Mouse (Mus musculus) erythroblast, adult 5-6 weeks (primary cell): ENCODE data around the gene Tlcd2. TPM values are rescaled to one million over a fixed set of nuclear protein-coding genes. Genes with fewer than 3 reads are reported as not detected.

Experiments
- ATAC-seq: replicated peaks from 2 replicates; pipeline ENCODE4 v1.8.0; 2016; ENCODE audit warnings: moderate number of reproducible peaks, mild to moderate bottlenecking, moderate TSS enrichment, inconsistent platforms; ENCODE audit not compliant: poor library complexity, low FRiP score, severe bottlenecking
- total RNA-seq, 2 experiments: library from RNA; stranded (forward) in 1 of 2; stranded (reverse) in 1 of 2; fragments of 150-400 nt in 1 of 2; fragments of 200-764, 138-1000 nt in 1 of 2; gene quantifications; 2 replicates each; pipeline versions ENCODE4 v1.2.3 to v1.2.4; 2015 to 2017; ENCODE audit warnings: low replicate concordance in 2 of 2

The Tlcd2 gene
- total RNA-seq, 2 experiments from 2014 or later = 3.7 to 5.5 TPM

- ATAC-seq = peak; percentile 88
Measured at GRCm38 (mm10) chr11:75510627-75510993, 49.1 kb downstream of the Tlcd2 start.

GRCm38 (mm10) chr11:75511213-75511612, 49.7 kb downstream of the Tlcd2 start:
- no peak for ATAC-seq

GRCm38 (mm10) chr11:75512301-75513018, 50.9 kb downstream of the Tlcd2 start:
- no peak for ATAC-seq

GRCm38 (mm10) chr11:75513336-75513735, 51.8 kb downstream of the Tlcd2 start, which contains the start of gene Scarf1:
Gene Scarf1, plus strand, starts transcription at chr11:75513540.
- ATAC-seq = no peak

GRCm38 (mm10) chr11:75515186-75515585, 53.7 kb downstream of the Tlcd2 start:
- no peak for ATAC-seq

GRCm38 (mm10) chr11:75519834-75520633, 58.5 kb downstream of the Tlcd2 start:
- ATAC-seq = no peak

Other genes with a start within 250 kb of the Tlcd2 start
- gene Rpa1, start 113.4 kb upstream of the Tlcd2 start, total RNA-seq (2015; ENCODE audit: low replicate concordance) = 7.5 and 15.7 TPM in 2 replicates
- gene Rpa1, start 113.4 kb upstream of the Tlcd2 start, total RNA-seq (2017; ENCODE audit: low replicate concordance) = 47.8 and 64.4 TPM in 2 replicates
- 4.0 and 8.5 TPM in 2 replicates for gene Smyd4, start 113.3 kb upstream of the Tlcd2 start, total RNA-seq (2015; ENCODE audit: low replicate concordance)
- 1.4 and 2.9 TPM in 2 replicates for gene Smyd4, start 113.3 kb upstream of the Tlcd2 start, total RNA-seq (2017; ENCODE audit: low replicate concordance)
- 3.8 and 10.4 TPM in 2 replicates for gene Serpinf1, start 39.0 kb upstream of the Tlcd2 start, total RNA-seq (2015; ENCODE audit: low replicate concordance)
- gene Serpinf1, start 39.0 kb upstream of the Tlcd2 start, total RNA-seq (2017; ENCODE audit: low replicate concordance) = 3.7 and 4.9 TPM in 2 replicates
- 4.6 TPM in 1 of 2 replicates, not detected in the other for gene Serpinf2, start 22.1 kb upstream of the Tlcd2 start, total RNA-seq (2015; ENCODE audit: low replicate concordance)
- 0.70 and 0.94 TPM in 2 replicates for gene Serpinf2, start 22.1 kb upstream of the Tlcd2 start, total RNA-seq (2017; ENCODE audit: low replicate concordance)
- 22.6 and 24.8 TPM in 2 replicates for gene Wdr81, start 7.0 kb upstream of the Tlcd2 start, total RNA-seq (2015; ENCODE audit: low replicate concordance)
- 27.3 and 28.2 TPM in 2 replicates for gene Wdr81, start 7.0 kb upstream of the Tlcd2 start, total RNA-seq (2017; ENCODE audit: low replicate concordance)
- 42.3 and 43.5 TPM in 2 replicates for gene Prpf8, start 25.1 kb downstream of the Tlcd2 start, total RNA-seq (2015; ENCODE audit: low replicate concordance)
- gene Prpf8, start 25.1 kb downstream of the Tlcd2 start, total RNA-seq (2017; ENCODE audit: low replicate concordance) = 26.5 and 27.0 TPM in 2 replicates
- not detected in 2 replicates for gene Rilp, start 48.4 kb downstream of the Tlcd2 start, total RNA-seq (2015; ENCODE audit: low replicate concordance)
- gene Rilp, start 48.4 kb downstream of the Tlcd2 start, total RNA-seq (2017; ENCODE audit: low replicate concordance) = not detected in 2 replicates
- gene Scarf1, start 51.8 kb downstream of the Tlcd2 start, total RNA-seq (2015; ENCODE audit: low replicate concordance) = 0.42 TPM in 1 of 2 replicates, not detected in the other
- gene Scarf1, start 51.8 kb downstream of the Tlcd2 start, total RNA-seq (2017; ENCODE audit: low replicate concordance) = 0.42 and 1.4 TPM in 2 replicates
- 6.7 and 11.9 TPM in 2 replicates for gene Slc43a2, start 70.0 kb downstream of the Tlcd2 start, total RNA-seq (2015; ENCODE audit: low replicate concordance)
- gene Slc43a2, start 70.0 kb downstream of the Tlcd2 start, total RNA-seq (2017; ENCODE audit: low replicate concordance) = 9.1 and 14.9 TPM in 2 replicates
- gene Pitpna, start 126.4 kb downstream of the Tlcd2 start, total RNA-seq (2015; ENCODE audit: low replicate concordance) = 44.7 and 47.5 TPM in 2 replicates
- gene Pitpna, start 126.4 kb downstream of the Tlcd2 start, total RNA-seq (2017; ENCODE audit: low replicate concordance) = 16.2 and 22.4 TPM in 2 replicates
- 67.3 and 73.2 TPM in 2 replicates for gene Inpp5k, start 169.3 kb downstream of the Tlcd2 start, total RNA-seq (2015; ENCODE audit: low replicate concordance)
- gene Inpp5k, start 169.3 kb downstream of the Tlcd2 start, total RNA-seq (2017; ENCODE audit: low replicate concordance) = 50.7 and 78.4 TPM in 2 replicates
- 4.2 and 8.2 TPM in 2 replicates for gene Myo1c, start 188.8 kb downstream of the Tlcd2 start, total RNA-seq (2015; ENCODE audit: low replicate concordance)
- 6.0 and 17.1 TPM in 2 replicates for gene Myo1c, start 188.8 kb downstream of the Tlcd2 start, total RNA-seq (2017; ENCODE audit: low replicate concordance)
- 10.2 and 16.1 TPM in 2 replicates for gene Crk, start 217.5 kb downstream of the Tlcd2 start, total RNA-seq (2015; ENCODE audit: low replicate concordance)
- gene Crk, start 217.5 kb downstream of the Tlcd2 start, total RNA-seq (2017; ENCODE audit: low replicate concordance) = 11.8 and 26.3 TPM in 2 replicates